ENCODE assay signal across 30 mouse cellular contexts in the genomic region with DNA sequence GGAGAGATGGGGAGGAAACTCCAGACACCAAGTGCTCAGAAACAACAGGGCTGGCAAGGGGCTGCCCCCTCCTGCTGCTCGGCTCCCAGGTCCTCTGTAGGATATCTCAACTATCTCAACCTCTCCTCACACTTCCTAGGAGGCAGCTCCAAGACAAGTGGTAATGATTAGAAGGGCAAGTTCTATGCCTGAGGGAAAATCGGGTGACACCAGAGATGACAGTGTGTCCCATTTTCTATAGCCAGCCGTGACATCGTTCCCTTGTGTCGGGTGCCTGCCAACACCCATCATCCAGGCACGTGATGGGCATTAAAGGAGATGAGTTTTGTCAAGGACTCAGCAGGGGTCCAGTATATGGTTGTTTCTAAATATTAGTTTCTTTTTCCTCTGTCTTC.
DNase-seq lines count a peak whose midpoint lies in the region; ATAC-seq and TF ChIP-seq lines count a peak whose summit lies in the region.
"Had no signal": no experiment of that assay in that cellular context is flagged by ENCODE, and none has a peak within 500 bp of the region (broad histone marks: within the 10 kb centered on the region; RNA-seq: fewer than 3 reads in every experiment).

No protein-coding gene starts in this region.

- no peaks in the 10 kb centered on the region for H3K9me3 ChIP-seq in embryonic facial prominence, embryonic 15.5 days (replicated peaks)
- H3K9me3 ChIP-seq in limb, embryonic 15.5 days: no peaks in the 10 kb centered on the region
- H3K9me3 ChIP-seq: heart, embryonic 13.5 days; hindbrain, embryonic 10.5 days; hindbrain, embryonic 15.5 days; liver, embryonic 12.5 days; megakaryocyte, embryonic 14.5 days; midbrain, embryonic 12.5 days; neural tube, embryonic 12.5 days; stomach, embryonic 15.5 days had no signal

- H3K27ac ChIP-seq in kidney, adult 2 months (ENCODE audit: insufficient read depth, low read depth, low read length): peak overlapping the region; percentile 99
- peak overlapping the region; percentile 24; the same call in 1 of the 2 replicates for H3K27ac ChIP-seq in embryonic facial prominence, embryonic 15.5 days (replicated peaks)
- H3K27ac ChIP-seq in limb, embryonic 15.5 days: 0 out of 2 replicates have a peak overlapping the region, but pooled peaks have one; percentile 22
- H3K27ac ChIP-seq: heart, adult 2 months; heart, embryonic 13.5 days; hindbrain, embryonic 10.5 days; hindbrain, embryonic 15.5 days; layer of hippocampus, adult 2 months; liver, embryonic 12.5 days; midbrain, embryonic 12.5 days; neural tube, embryonic 12.5 days; stomach, embryonic 15.5 days had no signal

- H3K27me3 ChIP-seq in kidney, adult 2 months (replicated peaks; ENCODE audit: control insufficient read depth, insufficient read depth, low read length): no peaks in the 10 kb centered on the region
- H3K27me3 ChIP-seq in embryonic facial prominence, embryonic 15.5 days: no peaks in the 10 kb centered on the region
- no peaks in the 10 kb centered on the region for H3K27me3 ChIP-seq in limb, embryonic 15.5 days
- H3K27me3 ChIP-seq: heart, embryonic 13.5 days; hindbrain, embryonic 15.5 days; liver, embryonic 12.5 days; midbrain, embryonic 12.5 days; neural tube, embryonic 12.5 days; Patski; stomach, embryonic 15.5 days had no signal

- TF ChIP-seq CTCF in kidney, adult 2 months (conservative IDR thresholded peaks at IDR 0.05; ENCODE audit: insufficient read depth, insufficient read length, low read depth, low read length): no peak

- DNase-seq in kidney, adult 2 months: no peak
- no peak for DNase-seq in kidney, adult 11 months
- peak; percentile 55 for DNase-seq in retina, postnatal 1 day
- no peak for DNase-seq in retina, embryonic 14.5 days (ENCODE audit: low spot score)
- DNase-seq in frontal cortex, postnatal 25 days (ENCODE audit: low spot score in 2 of 2): no peak
- DNase-seq in spleen, postnatal 4 days (ENCODE audit: low spot score in 2 of 2): no peak
- DNase-seq: cerebellum, adult 11-12 months; cerebellum, adult 9-11 months; heart, adult 2 months; heart, postnatal 10 days; left cerebral cortex, postnatal 4 days; liver, postnatal 0 days; lung, postnatal 4 days; thymus, adult 18-20 months; thymus, postnatal 25 days had no signal

- peak overlapping the region; percentile 26; the same call in 1 of the 2 replicates for H3K4me3 ChIP-seq in kidney, adult 2 months (ENCODE audit: insufficient read depth, low read depth, low read length)
- H3K4me3 ChIP-seq in embryonic facial prominence, embryonic 15.5 days (replicated peaks): no peak overlapping the region
- H3K4me3 ChIP-seq in limb, embryonic 15.5 days: no peak overlapping the region
- H3K4me3 ChIP-seq: heart, adult 2 months; heart, embryonic 13.5 days; hindbrain, embryonic 10.5 days; hindbrain, embryonic 15.5 days; layer of hippocampus, adult 2 months; liver, embryonic 12.5 days; megakaryocyte, embryonic 14.5 days; midbrain, embryonic 12.5 days; myocyte; neural tube, embryonic 12.5 days; stomach, embryonic 15.5 days had no signal

- no peaks in the 10 kb centered on the region for H3K36me3 ChIP-seq in kidney, adult 2 months (ENCODE audit: control insufficient read depth, insufficient read depth, low read length)
- no peaks in the 10 kb centered on the region for H3K36me3 ChIP-seq in embryonic facial prominence, embryonic 15.5 days
- H3K36me3 ChIP-seq in limb, embryonic 15.5 days: no peaks in the 10 kb centered on the region
- H3K36me3 ChIP-seq: heart, embryonic 13.5 days; hindbrain, embryonic 10.5 days; hindbrain, embryonic 15.5 days; liver, embryonic 12.5 days; midbrain, embryonic 12.5 days; neural tube, embryonic 12.5 days; stomach, embryonic 15.5 days had no signal

- H3K4me1 ChIP-seq in kidney, adult 2 months (ENCODE audit: control insufficient read depth, insufficient read depth, low read length): peaks cover 31% of the 10 kb centered on the region
- H3K4me1 ChIP-seq in embryonic facial prominence, embryonic 15.5 days: peaks cover 41% of the 10 kb centered on the region
- H3K4me1 ChIP-seq in limb, embryonic 15.5 days: peaks cover 23% of the 10 kb centered on the region
- H3K4me1 ChIP-seq: hindbrain, embryonic 10.5 days; hindbrain, embryonic 15.5 days; liver, embryonic 12.5 days; midbrain, embryonic 12.5 days; neural tube, embryonic 12.5 days; stomach, embryonic 15.5 days had no signal

- no peak for TF ChIP-seq POLR2A in kidney, adult 2 months (IDR thresholded peaks at IDR 0.05; ENCODE audit: low read depth, low read length)

- H3K4me2 ChIP-seq in embryonic facial prominence, embryonic 15.5 days (replicated peaks): no peak overlapping the region
- H3K4me2 ChIP-seq in limb, embryonic 15.5 days: no peak overlapping the region
- H3K4me2 ChIP-seq: heart, embryonic 13.5 days; hindbrain, embryonic 15.5 days; liver, embryonic 12.5 days; midbrain, embryonic 12.5 days; neural tube, embryonic 12.5 days; stomach, embryonic 15.5 days had no signal

- no peak for ATAC-seq in embryonic facial prominence, embryonic 15.5 days (ENCODE audit: insufficient number of reproducible peaks, low FRiP score, low TSS enrichment, low read depth)
- no peak for ATAC-seq in limb, embryonic 15.5 days (ENCODE audit: insufficient number of reproducible peaks, low FRiP score, low TSS enrichment, low read depth)
- ATAC-seq: forebrain, embryonic 16.5 days; liver, embryonic 12.5 days; liver, postnatal 0 days; lung, postnatal 0 days; Patski had no signal

- 52% methylated on average over 6 of the region's 6 CpGs for WGBS in kidney, adult 2 months
- WGBS in embryonic facial prominence, embryonic 15.5 days: 44% methylated on average over 6 of the region's 6 CpGs
- WGBS in limb, embryonic 15.5 days: 43% methylated on average over 6 of the region's 6 CpGs

- no peak overlapping the region for H3K9ac ChIP-seq in embryonic facial prominence, embryonic 15.5 days
- H3K9ac ChIP-seq in limb, embryonic 15.5 days: no peak overlapping the region
- H3K9ac ChIP-seq: heart, embryonic 13.5 days; hindbrain, embryonic 15.5 days; liver, embryonic 12.5 days; liver, postnatal 0 days; midbrain, embryonic 12.5 days; neural tube, embryonic 12.5 days; stomach, embryonic 15.5 days had no signal

Comparison
In these comparisons a context has a peak if more than half of its experiments do, and no peak if none do; other contexts are left out.
1. H3K27ac ChIP-seq: peak in every context shown above with its lines; median percentile 99 in kidney, adult 2 months; 24 in embryonic facial prominence, embryonic 15.5 days; 22 in limb, embryonic 15.5 days.